Mouse (Mus musculus): Measurements from ENCODE around the gene Olfr9.

DNA sequence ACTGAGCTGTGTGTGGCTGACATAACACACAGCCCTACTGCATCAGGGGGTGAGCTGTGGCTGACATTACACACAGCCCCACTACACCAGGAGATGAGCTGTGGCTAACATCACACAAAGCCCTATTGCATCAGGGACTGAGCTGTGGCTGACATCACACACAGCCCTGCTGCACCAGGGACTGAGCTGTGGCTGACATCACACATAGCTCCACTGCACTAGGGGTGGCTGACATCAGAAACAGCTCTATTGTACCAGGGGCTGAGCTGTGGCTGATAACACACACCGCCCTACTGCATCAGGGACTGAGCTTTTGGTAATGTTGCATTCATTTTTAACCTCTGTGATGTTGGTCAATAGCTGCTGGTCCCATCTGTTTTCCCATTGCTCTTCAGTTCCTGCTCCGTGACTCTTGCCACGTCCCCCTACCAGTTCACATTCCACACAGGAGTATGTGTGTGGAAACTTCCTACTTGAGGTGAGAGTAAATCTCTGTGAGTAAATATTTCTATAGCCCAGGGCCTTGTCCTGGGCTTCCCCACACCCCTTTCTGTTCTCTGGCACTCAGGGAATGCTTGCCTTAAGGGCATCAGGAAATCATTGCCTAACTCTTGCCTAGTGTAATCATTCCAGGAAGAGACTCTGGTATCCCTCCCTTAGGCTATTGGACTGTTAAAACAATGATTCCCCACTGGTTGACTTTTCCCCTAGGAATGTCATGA, 8.4 kb upstream of the Olfr9 start:
- no peak for TF ChIP-seq CTCF (IDR thresholded peaks at IDR 0.05; ENCODE audit: borderline replicate concordance, insufficient read depth, low read depth, low read length)
- no peak for TF ChIP-seq POLR2A (IDR thresholded peaks at IDR 0.05; ENCODE audit: borderline replicate concordance, insufficient read depth, low read length)

Data from cerebellum, adult 2 months (tissue).